Mouse (Mus musculus) forebrain, embryonic 16.5 days (tissue): ENCODE measurements around the gene Tbx18. TPM values are rescaled to one million over a fixed set of nuclear protein-coding genes. Genes with fewer than 3 reads are reported as not detected.
A peak's percentile ranks its signal among the peaks of the same experiment; 100 is the strongest.

Experiments used
- ATAC-seq: fragments of 200-750 bp; cut with Nextera tagmentation; 2 replicates; pipeline ENCODE4 v1.8.0; 2017; ENCODE audit warnings: mild to moderate bottlenecking, moderate library complexity
- H3K27ac ChIP-seq: fragments of 300-500 bp; sonication (generic); 2 replicates; pipeline ENCODE4 v1.5.1; 2014; ENCODE audit warnings: low read length, control low read depth
- H3K27me3 ChIP-seq: fragments of 300-500 bp; sonication (generic); replicated peaks from 2 replicates; pipeline ENCODE4 v1.6.1; 2014; ENCODE audit warnings: low read length; ENCODE audit not compliant: control insufficient read depth, insufficient read depth
- H3K36me3 ChIP-seq: fragments of 300-500 bp; sonication (generic); 2 replicates; pipeline ENCODE4 v1.6.1; 2014; ENCODE audit not compliant: control insufficient read depth, insufficient read depth
- H3K4me1 ChIP-seq: fragments of 300-500 bp; sonication (generic); replicated peaks from 2 replicates; pipeline ENCODE4 v1.6.1; 2014; ENCODE audit warnings: low read length; ENCODE audit not compliant: control insufficient read depth, insufficient read depth
- H3K4me2 ChIP-seq: fragments of 300-500 bp; sonication (generic); 2 replicates; pipeline ENCODE4 v1.6.1; 2014; ENCODE audit warnings: mild to moderate bottlenecking, low read length, control low read depth
- H3K4me3 ChIP-seq: fragments of 300-500 bp; sonication (generic); replicated peaks from 2 replicates; pipeline ENCODE4 v1.5.1; 2014; ENCODE audit warnings: mild to moderate bottlenecking, low read length, control low read depth
- H3K9ac ChIP-seq: fragments of 300-500 bp; sonication (generic); replicated peaks from 2 replicates; pipeline ENCODE4 v1.6.1; 2014; ENCODE audit warnings: low read depth, low read length, control low read depth
- H3K9me3 ChIP-seq: fragments of 300-500 bp; sonication (generic); 2 replicates; pipeline ENCODE4 v1.6.1; 2016; ENCODE audit warnings: low read length; ENCODE audit not compliant: control insufficient read depth
- WGBS: fragments of 180-500 bp; shearing (Covaris S2); extraction: QIAGEN DNeasy Blood & Tissue Kit; methylation state at CpG from one replicate; pipeline ENCODE4 v1.1.7; 2014; 5-methylcytosine and 5-hydroxymethylcytosine counted together
- polyA plus RNA-seq: library from polyadenylated mRNA; unstranded; fragments of >200 nt; fragmentation: Nextera tagmentation; extraction: Ambion mirVana; gene quantifications from 2 replicates; pipeline ENCODE4 v1.2.1, GENCODE M21; 2015

Gene Tbx18
- polyA plus RNA-seq, 1 experiment from 2014 or later: 2.1 TPM

DNA sequence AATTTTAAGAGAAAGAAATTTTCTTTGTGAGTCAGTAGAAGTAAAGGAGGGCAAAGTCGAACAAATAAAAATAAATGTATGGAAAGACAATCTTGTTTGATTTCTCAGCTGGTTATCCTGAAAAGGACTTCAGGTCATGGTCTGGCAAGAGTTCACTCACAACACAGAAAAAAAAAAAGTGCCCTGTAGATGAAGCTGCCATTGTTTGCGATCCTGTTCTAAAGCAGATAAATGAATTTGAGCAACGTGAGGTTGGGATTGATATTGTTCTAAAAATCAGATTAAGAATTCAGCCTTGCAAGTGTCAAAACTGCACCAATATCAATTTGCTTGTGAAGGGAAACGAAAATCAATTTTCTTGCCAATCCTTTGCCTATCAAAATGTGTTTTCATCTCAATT is 6.2 kb upstream of the Tbx18 start:
- Histone ChIP-seq H3K9ac (no peak overlapping the region), H3K36me3 (no peaks in the 10 kb centered on the region), H3K9me3 (no peaks in the 10 kb centered on the region), H3K27me3 (peaks cover 64% of the 10 kb centered on the region), H3K4me3 (no peak overlapping the region), H3K4me1 (peaks cover 10% of the 10 kb centered on the region), H3K27ac (no peak overlapping the region), H3K4me2 (no peak overlapping the region)
- no peak for ATAC-seq
- WGBS: 7% methylated on average over 4 of the region's 4 CpGs

GRCm38 (mm10) chr9:87735046-87735445 is 4.0 kb upstream of the Tbx18 start:
- peaks cover 18% of the 10 kb centered on the region for H3K4me1 ChIP-seq
- H3K9ac ChIP-seq: no peak overlapping the region
- H3K27ac ChIP-seq: no peak overlapping the region
- H3K4me3 ChIP-seq: no peak overlapping the region
- H3K36me3 ChIP-seq: no peaks in the 10 kb centered on the region
- H3K4me2 ChIP-seq: no peak overlapping the region
- WGBS: under 1% methylated on average over 8 of the region's 9 CpGs
- no peak for ATAC-seq
- no peaks in the 10 kb centered on the region for H3K9me3 ChIP-seq
- peaks cover 46% of the 10 kb centered on the region for H3K27me3 ChIP-seq

GRCm38 (mm10) chr9:87734631-87735030 is 3.6 kb upstream of the Tbx18 start:
- Histone ChIP-seq H3K36me3 (no peaks in the 10 kb centered on the region), H3K4me1 (peaks cover 19% of the 10 kb centered on the region), H3K27me3 (peaks cover 46% of the 10 kb centered on the region), H3K4me3 (no peak overlapping the region), H3K4me2 (no peak overlapping the region), H3K9me3 (no peaks in the 10 kb centered on the region), H3K27ac (no peak overlapping the region), H3K9ac (no peak overlapping the region)
- no peak for ATAC-seq
- 3% methylated on average over 9 of the region's 9 CpGs for WGBS

- 3% methylated on average over 11 of the region's 11 CpGs for WGBS
- Histone ChIP-seq H3K27me3 (peaks cover 48% of the 10 kb centered on the region), H3K4me3 (no peak overlapping the region), H3K4me1 (peaks cover 22% of the 10 kb centered on the region), H3K9me3 (no peaks in the 10 kb centered on the region), H3K36me3 (no peaks in the 10 kb centered on the region), H3K9ac (no peak overlapping the region), H3K27ac (no peak overlapping the region), H3K4me2 (no peak overlapping the region)
- no peak for ATAC-seq
Measured at GRCm38 (mm10) chr9:87733732-87734131, 2.7 kb upstream of the Tbx18 start.

GRCm38 (mm10) chr9:87733236-87733630 is 2.2 kb upstream of the Tbx18 start:
- Histone ChIP-seq H3K9me3 (no peaks in the 10 kb centered on the region), H3K27me3 (peaks cover 46% of the 10 kb centered on the region)
- under 1% methylated on average over 10 of the region's 11 CpGs for WGBS

GRCm38 (mm10) chr9:87732416-87733235 is 1.6 kb upstream of the Tbx18 start:
- H3K9me3 ChIP-seq: no peaks in the 10 kb centered on the region
- H3K9ac ChIP-seq: no peak overlapping the region
- WGBS: 2% methylated on average over 25 of the region's 25 CpGs
- ATAC-seq: no peak
- H3K36me3 ChIP-seq: no peaks in the 10 kb centered on the region
- no peak overlapping the region for H3K4me2 ChIP-seq
- no peak overlapping the region for H3K27ac ChIP-seq
- H3K4me1 ChIP-seq: peaks cover 22% of the 10 kb centered on the region
- H3K27me3 ChIP-seq: peaks cover 46% of the 10 kb centered on the region
- no peak overlapping the region for H3K4me3 ChIP-seq

More at GRCm38 (mm10) chr9:87733236-87733630, 2.2 kb upstream of the Tbx18 start:
- H3K36me3 ChIP-seq: no peaks in the 10 kb centered on the region
- no peak overlapping the region for H3K4me3 ChIP-seq
- no peak overlapping the region for H3K9ac ChIP-seq
- H3K4me1 ChIP-seq: peaks cover 22% of the 10 kb centered on the region
- no peak overlapping the region for H3K4me2 ChIP-seq
- no peak for ATAC-seq
- H3K27ac ChIP-seq: no peak overlapping the region

GRCm38 (mm10) chr9:87730271-87730960 is 644 bp downstream of the Tbx18 start:
- Histone ChIP-seq H3K27me3 (peaks cover 37% of the 10 kb centered on the region), H3K4me1 (peaks cover 22% of the 10 kb centered on the region), H3K4me3 (peak overlapping the region; percentile 44), H3K4me2 (peak overlapping the region; percentile 73), H3K27ac (no peak overlapping the region), H3K36me3 (no peaks in the 10 kb centered on the region), H3K9me3 (no peaks in the 10 kb centered on the region), H3K9ac (peak overlapping the region; percentile 41)
- ATAC-seq: peak; percentile 62
- whole genome bisulfite sequencing: under 1% methylated on average over 85 of the region's 91 CpGs

DNA sequence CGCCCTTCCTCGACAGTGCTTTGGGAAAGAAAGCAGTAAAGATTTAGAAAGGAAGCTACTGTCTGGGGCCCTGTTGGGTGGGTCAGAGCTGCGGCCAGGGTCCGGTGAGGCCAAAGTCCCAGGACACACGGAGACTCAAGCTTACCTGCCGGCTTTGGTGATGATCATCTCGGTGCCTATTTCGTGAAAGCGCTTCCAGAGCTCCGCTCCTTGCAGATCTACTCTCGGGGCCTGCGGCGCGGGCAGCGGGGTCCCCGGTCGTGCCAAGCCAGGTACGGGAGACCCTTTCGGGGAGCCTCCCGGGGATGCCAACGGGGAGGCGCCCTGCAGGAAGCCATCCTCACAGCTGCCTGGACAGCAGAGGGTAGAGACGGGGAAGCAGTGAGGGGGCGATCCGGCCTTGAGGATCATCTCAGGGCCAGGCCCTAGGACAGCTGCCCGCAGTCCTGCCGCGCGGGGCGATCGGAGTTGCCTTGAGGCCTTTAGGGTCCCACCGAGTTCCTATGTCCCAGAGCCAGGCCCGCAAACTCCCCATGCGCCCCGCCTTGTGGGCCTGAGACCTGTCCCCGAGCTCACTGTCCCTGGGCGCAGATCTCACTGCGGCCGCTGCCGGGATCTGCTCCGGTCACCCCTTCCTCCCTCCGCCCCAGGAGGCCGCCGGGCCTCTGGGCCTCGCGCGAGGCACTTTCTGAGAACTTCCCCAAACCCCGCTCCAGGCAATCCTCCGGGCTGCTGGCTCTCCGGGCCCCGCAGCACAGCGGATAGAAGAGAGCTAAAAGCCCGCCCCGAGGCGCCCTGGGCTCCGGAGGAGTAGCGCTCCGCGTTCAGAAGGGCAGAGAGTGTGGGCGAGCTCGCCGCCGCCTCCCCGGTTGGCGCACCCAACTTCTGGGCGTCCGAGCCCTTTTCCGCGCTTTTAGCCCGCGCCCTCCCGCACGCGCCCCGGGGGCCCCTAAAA is 1.5 kb downstream of the Tbx18 start:
- Histone ChIP-seq H3K4me2 (peak overlapping the region; percentile 73), H3K27me3 (peaks cover 34% of the 10 kb centered on the region), H3K36me3 (no peaks in the 10 kb centered on the region), H3K27ac (no peak overlapping the region), H3K9me3 (no peaks in the 10 kb centered on the region), H3K4me3 (peak overlapping the region; percentile 44), H3K9ac (no peak overlapping the region; the same call in 1 of the 2 replicates), H3K4me1 (peaks cover 22% of the 10 kb centered on the region)
- ATAC-seq: peak; percentile 22
- under 1% methylated on average over 75 of the region's 75 CpGs for WGBS

GRCm38 (mm10) chr9:87728107-87728506 is 3.0 kb downstream of the Tbx18 start:
- peaks cover 42% of the 10 kb centered on the region for H3K27me3 ChIP-seq
- ATAC-seq: no peak
- H3K4me2 ChIP-seq: no peak overlapping the region

More at GRCm38 (mm10) chr9:87728107-87728506, 3.0 kb downstream of the Tbx18 start:
- no peak overlapping the region for H3K4me3 ChIP-seq
- H3K36me3 ChIP-seq: no peaks in the 10 kb centered on the region
- H3K27ac ChIP-seq: no peak overlapping the region
- no peak overlapping the region for H3K9ac ChIP-seq
- WGBS: 16% methylated on average over 3 of the region's 3 CpGs
- H3K9me3 ChIP-seq: no peaks in the 10 kb centered on the region
- H3K4me1 ChIP-seq: peaks cover 22% of the 10 kb centered on the region
